Mouse (Mus musculus): ENCODE data around the gene Ptges2. TPM values are rescaled to one million over a fixed set of nuclear protein-coding genes. Genes with fewer than 3 reads are reported as not detected.

Gene Ptges2
- total RNA-seq, 1 experiment: 24.9 TPM

DNA sequence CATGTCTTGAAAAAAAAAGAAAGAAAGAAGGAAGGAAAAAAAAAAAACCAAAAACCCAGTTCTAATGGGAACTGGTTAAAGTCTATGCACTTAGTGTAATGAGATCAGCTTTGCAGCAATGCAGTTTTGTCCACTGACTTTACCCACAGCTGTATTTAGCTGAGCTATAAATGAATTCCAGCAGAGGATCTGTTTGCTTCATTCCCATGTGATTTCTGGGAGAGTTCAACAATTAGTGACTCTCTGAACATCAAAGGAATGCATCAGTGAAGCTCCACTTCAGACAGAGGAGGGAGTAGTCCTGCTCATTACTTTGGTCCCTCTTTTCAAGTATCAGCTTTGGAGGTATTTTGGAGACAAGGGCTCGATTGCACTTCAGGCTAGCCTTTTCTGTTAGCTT is 49.8 kb downstream of the Ptges2 start:
- Histone ChIP-seq H3K4me1 (ENCODE audit: control insufficient read depth in 2 of 2, insufficient read depth in 2 of 2, low read length in 2 of 2, poor library complexity in 1 of 2) (peaks cover 0 to 2% of the 10 kb centered on the region in 2 experiments; a peak in 1 of 4 replicates), H3K4me3 (ENCODE audit: insufficient read depth in 1 of 2, low read depth in 1 of 2, low read length in 2 of 2, poor library complexity in 1 of 2, severe bottlenecking in 1 of 2) (no peak overlapping the region), H3K9ac (ENCODE audit: insufficient read depth, low read depth, low read length, poor library complexity, severe bottlenecking) (no peak overlapping the region), H3K36me3 (ENCODE audit: control insufficient read depth, insufficient read depth, low read length, poor library complexity, severe bottlenecking) (0 out of 2 replicates have a peak, but pooled peaks cover 2% of the 10 kb centered on the region), H3K9me3 (ENCODE audit: control insufficient read depth, insufficient read depth, low read depth, low read length) (no peaks in the 10 kb centered on the region), H3K27ac (ENCODE audit: insufficient read depth, low read depth, low read length, poor library complexity, severe bottlenecking) (no peak overlapping the region)
- in situ Hi-C loops (cut with MboI; ENCODE audit: low sequenced_read_pairs in 2 of 2, unreplicated experiment in 2 of 2): no loop called here
- DNase-seq (ENCODE audit: low read depth, low spot score): no peak
- TF ChIP-seq ZNF384 (IDR thresholded peaks at IDR 0.05; ENCODE audit: low read depth, low read length) (no peak), ZC3H11A (IDR thresholded peaks at IDR 0.05; ENCODE audit: borderline replicate concordance, low read depth, low read length) (no peak), HCFC1 (IDR thresholded peaks at IDR 0.05; ENCODE audit: borderline replicate concordance, insufficient read depth, low read length) (no peak), CHD2 (IDR thresholded peaks at IDR 0.05; ENCODE audit: low read depth, low read length) (no peak), MAFK (IDR thresholded peaks at IDR 0.05; ENCODE audit: insufficient read depth, low read depth, low read length) (no peak)

DNA sequence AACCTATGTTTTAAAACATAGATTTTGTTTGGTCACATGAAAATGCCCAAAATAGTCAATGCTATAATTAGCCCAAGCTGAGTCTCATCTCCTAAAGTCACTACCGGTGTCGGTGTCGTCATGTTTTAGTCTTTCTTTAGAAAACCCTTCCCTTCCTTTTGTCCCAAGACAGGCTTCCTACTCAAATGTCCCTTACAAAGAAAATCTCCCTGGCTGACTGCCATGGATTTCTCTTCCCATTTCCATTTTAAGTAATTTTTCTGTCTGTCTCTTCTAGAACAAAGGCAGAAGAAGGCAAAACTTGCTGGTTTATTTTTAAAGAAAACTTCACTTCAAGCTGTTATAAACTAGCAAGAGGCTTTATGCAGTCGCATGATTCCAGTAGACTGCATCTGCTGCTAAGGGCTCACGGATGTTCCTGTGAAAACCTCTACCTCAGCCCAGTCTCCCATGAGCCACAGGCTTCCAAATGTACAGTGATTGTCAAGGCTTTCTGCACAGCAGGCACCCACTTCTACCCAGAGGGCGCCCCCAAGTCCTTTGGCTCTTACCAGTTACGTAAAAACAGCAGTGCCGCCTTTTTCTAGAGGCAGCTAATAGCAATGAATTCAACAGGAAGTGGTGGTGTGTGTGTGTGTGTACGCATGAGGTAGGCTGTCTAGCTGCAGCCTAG is 51.7 kb downstream of the Ptges2 start:
- Histone ChIP-seq H3K9ac (ENCODE audit: insufficient read depth, low read depth, low read length, poor library complexity, severe bottlenecking) (no peak overlapping the region), H3K4me3 (ENCODE audit: insufficient read depth in 1 of 2, low read depth in 1 of 2, low read length in 2 of 2, poor library complexity in 1 of 2, severe bottlenecking in 1 of 2) (no peak overlapping the region), H3K4me1 (ENCODE audit: control insufficient read depth in 2 of 2, insufficient read depth in 2 of 2, low read length in 2 of 2, poor library complexity in 1 of 2) (peaks cover 0 to 5% of the 10 kb centered on the region in 2 experiments; a peak in 1 of 4 replicates), H3K36me3 (ENCODE audit: control insufficient read depth, insufficient read depth, low read length, poor library complexity, severe bottlenecking) (0 out of 2 replicates have a peak, but pooled peaks cover 2% of the 10 kb centered on the region), H3K27ac (ENCODE audit: insufficient read depth, low read depth, low read length, poor library complexity, severe bottlenecking) (no peak overlapping the region), H3K9me3 (ENCODE audit: control insufficient read depth, insufficient read depth, low read depth, low read length) (no peaks in the 10 kb centered on the region)
- in situ Hi-C loops (cut with MboI; ENCODE audit: low sequenced_read_pairs in 2 of 2, unreplicated experiment in 2 of 2): no loop called here
- DNase-seq (ENCODE audit: low read depth, low spot score): no peak
- no peak for TF ChIP-seq ZNF384 (IDR thresholded peaks at IDR 0.05; ENCODE audit: low read depth, low read length)
- no peak for TF ChIP-seq ZC3H11A (IDR thresholded peaks at IDR 0.05; ENCODE audit: borderline replicate concordance, low read depth, low read length)
- TF ChIP-seq CHD2 (IDR thresholded peaks at IDR 0.05; ENCODE audit: low read depth, low read length): no peak
- TF ChIP-seq HCFC1 (IDR thresholded peaks at IDR 0.05; ENCODE audit: borderline replicate concordance, insufficient read depth, low read length): no peak
- no peak for TF ChIP-seq MAFK (IDR thresholded peaks at IDR 0.05; ENCODE audit: insufficient read depth, low read depth, low read length)

DNA sequence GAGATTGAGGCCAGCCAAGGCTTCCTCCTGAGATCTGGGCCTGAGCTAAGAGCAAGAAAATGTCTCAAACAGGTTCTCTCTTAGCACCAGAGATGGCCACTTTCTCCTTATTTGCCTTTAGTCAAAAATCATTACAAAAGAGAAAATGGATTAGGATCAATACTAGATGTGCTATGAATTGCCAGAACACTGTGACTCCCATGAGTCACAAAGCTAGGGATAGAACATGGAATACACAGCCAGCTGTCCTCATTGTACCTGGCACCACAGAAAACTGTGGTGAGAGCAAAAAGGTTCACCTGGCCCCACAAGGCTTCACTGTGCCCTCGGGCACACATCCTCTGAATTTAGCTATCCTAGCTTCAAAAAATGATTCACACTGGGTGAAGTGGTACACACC is 52.8 kb downstream of the Ptges2 start:
- Histone ChIP-seq H3K9ac (ENCODE audit: insufficient read depth, low read depth, low read length, poor library complexity, severe bottlenecking) (no peak overlapping the region), H3K27ac (ENCODE audit: insufficient read depth, low read depth, low read length, poor library complexity, severe bottlenecking) (no peak overlapping the region), H3K36me3 (ENCODE audit: control insufficient read depth, insufficient read depth, low read length, poor library complexity, severe bottlenecking) (0 out of 2 replicates have a peak, but pooled peaks cover 2% of the 10 kb centered on the region), H3K4me3 (ENCODE audit: insufficient read depth in 1 of 2, low read depth in 1 of 2, low read length in 2 of 2, poor library complexity in 1 of 2, severe bottlenecking in 1 of 2) (no peak overlapping the region), H3K4me1 (ENCODE audit: control insufficient read depth in 2 of 2, insufficient read depth in 2 of 2, low read length in 2 of 2, poor library complexity in 1 of 2) (peaks cover 4 to 13% of the 10 kb centered on the region in 2 experiments; a peak in 1 of 4 replicates), H3K9me3 (ENCODE audit: control insufficient read depth, insufficient read depth, low read depth, low read length) (no peaks in the 10 kb centered on the region)
- in situ Hi-C loops (cut with MboI; ENCODE audit: low sequenced_read_pairs in 2 of 2, unreplicated experiment in 2 of 2): no loop called here
- no peak for TF ChIP-seq ZNF384 (IDR thresholded peaks at IDR 0.05; ENCODE audit: low read depth, low read length)
- no peak for TF ChIP-seq HCFC1 (IDR thresholded peaks at IDR 0.05; ENCODE audit: borderline replicate concordance, insufficient read depth, low read length)
- no peak for TF ChIP-seq ZC3H11A (IDR thresholded peaks at IDR 0.05; ENCODE audit: borderline replicate concordance, low read depth, low read length)
- no peak for TF ChIP-seq CHD2 (IDR thresholded peaks at IDR 0.05; ENCODE audit: low read depth, low read length)
- no peak for TF ChIP-seq MAFK (IDR thresholded peaks at IDR 0.05; ENCODE audit: insufficient read depth, low read depth, low read length)
- DNase-seq (ENCODE audit: low read depth, low spot score): no peak

DNA sequence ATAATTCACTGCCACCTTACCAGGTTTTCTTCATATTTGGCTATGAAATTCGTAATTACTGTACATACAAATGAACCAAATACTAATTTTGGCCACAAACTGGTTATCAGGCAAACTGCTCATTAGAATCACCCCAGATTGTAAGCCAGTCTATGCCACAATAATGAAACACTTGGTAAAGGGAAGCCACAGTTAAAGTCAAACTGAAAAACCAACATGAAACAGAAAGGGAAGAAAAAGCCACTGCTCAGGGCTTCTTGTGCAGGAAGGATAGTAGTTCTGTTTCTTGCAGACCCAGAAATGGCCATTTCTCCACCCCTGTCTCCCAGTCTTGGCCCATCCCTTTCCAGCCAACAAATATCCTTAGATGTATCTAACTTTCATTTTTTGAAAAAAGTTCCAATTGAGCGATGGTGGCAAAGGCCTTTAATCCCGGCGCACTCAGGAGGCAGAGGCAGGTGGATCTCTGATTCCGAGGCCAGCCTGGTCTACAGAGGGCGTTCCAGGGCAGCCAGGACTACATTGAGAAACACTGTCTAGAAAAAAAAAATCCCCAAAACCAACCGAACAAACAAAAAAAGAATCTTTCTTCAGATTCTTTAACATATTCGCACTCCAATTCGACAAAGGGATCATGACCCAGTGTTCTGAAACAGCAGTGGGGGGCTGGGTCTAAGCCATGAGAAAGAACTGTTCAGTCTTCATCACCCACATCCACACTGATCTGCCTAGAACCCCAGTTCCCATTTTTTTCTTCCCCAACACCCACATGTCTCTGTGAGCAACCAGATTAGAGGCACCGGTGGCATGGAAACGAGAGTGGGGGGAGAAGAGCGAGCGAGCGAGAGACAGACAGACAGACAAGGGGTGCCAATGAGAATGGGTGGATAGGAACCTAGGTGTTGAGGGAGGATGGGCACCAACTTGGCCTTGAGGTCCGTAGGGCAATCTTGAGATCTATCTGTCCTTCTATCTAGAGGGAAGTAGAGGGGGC is 54.4 kb downstream of the Ptges2 start, which contains the start of gene Naif1:
Gene Naif1, plus strand, starts transcription at position 697 of the 994 bp plus-strand sequence.
- peak within 1 kb of the TSS; percentile 85 to 91 for H3K4me3 ChIP-seq (ENCODE audit: insufficient read depth in 1 of 2, low read depth in 1 of 2, low read length in 2 of 2, poor library complexity in 1 of 2, severe bottlenecking in 1 of 2)
- in situ Hi-C loops (cut with MboI; ENCODE audit: low sequenced_read_pairs in 2 of 2, unreplicated experiment in 2 of 2): no loop called here
- no peaks in the 10 kb centered on the region for H3K36me3 ChIP-seq (ENCODE audit: control insufficient read depth, insufficient read depth, low read length, poor library complexity, severe bottlenecking)
- H3K27ac ChIP-seq (ENCODE audit: insufficient read depth, low read depth, low read length, poor library complexity, severe bottlenecking): no peak within 1 kb of the TSS
- no peak for DNase-seq (ENCODE audit: low read depth, low spot score)
- TF ChIP-seq MAFK (IDR thresholded peaks at IDR 0.05; ENCODE audit: insufficient read depth, low read depth, low read length) (no peak), ZNF384 (IDR thresholded peaks at IDR 0.05; ENCODE audit: low read depth, low read length) (no peak), ZC3H11A (IDR thresholded peaks at IDR 0.05; ENCODE audit: borderline replicate concordance, low read depth, low read length) (no peak), HCFC1 (IDR thresholded peaks at IDR 0.05; ENCODE audit: borderline replicate concordance, insufficient read depth, low read length) (no peak)
- peak within 1 kb of the TSS; percentile 83 for H3K9ac ChIP-seq (ENCODE audit: insufficient read depth, low read depth, low read length, poor library complexity, severe bottlenecking)
- no peaks in the 10 kb centered on the region for H3K9me3 ChIP-seq (ENCODE audit: control insufficient read depth, insufficient read depth, low read depth, low read length)
- H3K4me1 ChIP-seq (ENCODE audit: control insufficient read depth in 2 of 2, insufficient read depth in 2 of 2, low read length in 2 of 2, poor library complexity in 1 of 2): peaks cover 5 to 24% of the 10 kb centered on the region in 2 experiments; a peak in 1 of 4 replicates

All from ES-E14 (cell line).